Mouse (Mus musculus): ENCODE results near the gene Slc9a8. TPM values are rescaled to one million over a fixed set of nuclear protein-coding genes. Genes with fewer than 3 reads are reported as not detected.

Slc9a8 gene
- total and polyA plus RNA-seq, 2 experiments from 2014 or later = 10.7 to 51.5 TPM

GRCm38 (mm10) chr2:167506546-167507260, 85.2 kb downstream of the Slc9a8 start:
- DNase-seq (ENCODE audit: low spot score) = no peak
- no peak overlapping the region for H3K4me2 ChIP-seq (ENCODE audit: low read depth, low read length)
- TF ChIP-seq CTCF (IDR thresholded peaks at IDR 0.05; ENCODE audit: low read depth) (no peak), EP300 (IDR thresholded peaks at IDR 0.05; ENCODE audit: low read depth) (no peak)
- H3K9ac ChIP-seq (replicated peaks; ENCODE audit: low read depth, low read length) = no peak overlapping the region
- peaks cover 38% of the 10 kb centered on the region for H3K36me3 ChIP-seq (replicated peaks; ENCODE audit: control insufficient read depth, insufficient read depth, low read length)
- H3K27me3 ChIP-seq (ENCODE audit: control insufficient read depth, insufficient read depth, low read length) = no peaks in the 10 kb centered on the region
- no peak overlapping the region for H3K27ac ChIP-seq (ENCODE audit: low read depth)
- peaks cover 36% of the 10 kb centered on the region for H3K4me1 ChIP-seq (ENCODE audit: control insufficient read depth, insufficient read depth)
- ATAC-seq (ENCODE audit: insufficient read depth, low read depth) = no peak
- no peaks in the 10 kb centered on the region for H3K9me3 ChIP-seq (replicated peaks; ENCODE audit: control insufficient read depth, low read length)
- 90% methylated on average over 10 of the region's 10 CpGs for WGBS
- H3K4me3 ChIP-seq (ENCODE audit: low read depth, low read length) = no peak overlapping the region

GRCm38 (mm10) chr2:167507719-167508385, 86.3 kb downstream of the Slc9a8 start:
- no peak overlapping the region for H3K9ac ChIP-seq (replicated peaks; ENCODE audit: low read depth, low read length)
- ATAC-seq (ENCODE audit: insufficient read depth, low read depth) = no peak
- H3K4me2 ChIP-seq (ENCODE audit: low read depth, low read length) = no peak overlapping the region
- TF ChIP-seq EP300 (IDR thresholded peaks at IDR 0.05; ENCODE audit: low read depth) = no peak
- TF ChIP-seq CTCF (IDR thresholded peaks at IDR 0.05; ENCODE audit: low read depth) = no peak
- H3K27me3 ChIP-seq (ENCODE audit: control insufficient read depth, insufficient read depth, low read length) = no peaks in the 10 kb centered on the region
- 58% methylated on average over 3 of the region's 3 CpGs for WGBS
- peaks cover 50% of the 10 kb centered on the region for H3K36me3 ChIP-seq (replicated peaks; ENCODE audit: control insufficient read depth, insufficient read depth, low read length)
- H3K4me1 ChIP-seq (ENCODE audit: control insufficient read depth, insufficient read depth) = peaks cover 36% of the 10 kb centered on the region
- no peaks in the 10 kb centered on the region for H3K9me3 ChIP-seq (replicated peaks; ENCODE audit: control insufficient read depth, low read length)
- H3K27ac ChIP-seq (ENCODE audit: low read depth) = peak overlapping the region; percentile 21; the same call in 1 of the 2 replicates
- no peak overlapping the region for H3K4me3 ChIP-seq (ENCODE audit: low read depth, low read length)
- no peak for DNase-seq (ENCODE audit: low spot score)

- Histone ChIP-seq H3K4me1 (ENCODE audit: control insufficient read depth, insufficient read depth) (peaks cover 36% of the 10 kb centered on the region), H3K4me2 (ENCODE audit: low read depth, low read length) (no peak overlapping the region), H3K4me3 (ENCODE audit: low read depth, low read length) (no peak overlapping the region), H3K27me3 (ENCODE audit: control insufficient read depth, insufficient read depth, low read length) (no peaks in the 10 kb centered on the region), H3K9me3 (replicated peaks; ENCODE audit: control insufficient read depth, low read length) (no peaks in the 10 kb centered on the region), H3K27ac (ENCODE audit: low read depth) (no peak overlapping the region), H3K36me3 (replicated peaks; ENCODE audit: control insufficient read depth, insufficient read depth, low read length) (peaks cover 57% of the 10 kb centered on the region), H3K9ac (replicated peaks; ENCODE audit: low read depth, low read length) (no peak overlapping the region)
- no peak for ATAC-seq (ENCODE audit: insufficient read depth, low read depth)
- no peak for DNase-seq (ENCODE audit: low spot score)
- WGBS = 90% methylated on average over 4 of the region's 4 CpGs
- no peak for TF ChIP-seq CTCF (IDR thresholded peaks at IDR 0.05; ENCODE audit: low read depth)
- TF ChIP-seq EP300 (IDR thresholded peaks at IDR 0.05; ENCODE audit: low read depth) = no peak
Observed at GRCm38 (mm10) chr2:167508569-167508968, 87.1 kb downstream of the Slc9a8 start.

GRCm38 (mm10) chr2:167510485-167510884, 89.0 kb downstream of the Slc9a8 start:
- no peaks in the 10 kb centered on the region for H3K27me3 ChIP-seq (ENCODE audit: control insufficient read depth, insufficient read depth, low read length)
- H3K27ac ChIP-seq (ENCODE audit: low read depth) = peak overlapping the region; percentile 90
- peaks cover 21% of the 10 kb centered on the region for H3K4me1 ChIP-seq (ENCODE audit: control insufficient read depth, insufficient read depth)
- peak; percentile 47 for DNase-seq (ENCODE audit: low spot score)
- H3K36me3 ChIP-seq (replicated peaks; ENCODE audit: control insufficient read depth, insufficient read depth, low read length) = peaks cover 76% of the 10 kb centered on the region
- ATAC-seq (ENCODE audit: insufficient read depth, low read depth) = peak; percentile 79
- H3K4me3 ChIP-seq (ENCODE audit: low read depth, low read length) = no peak overlapping the region
- 23% methylated on average over 3 of the region's 3 CpGs for WGBS
- peak overlapping the region; percentile 24; the same call in 1 of the 2 replicates for H3K4me2 ChIP-seq (ENCODE audit: low read depth, low read length)
- peak overlapping the region; percentile 37; the same call in 1 of the 2 replicates for H3K9ac ChIP-seq (replicated peaks; ENCODE audit: low read depth, low read length)
- TF ChIP-seq CTCF (IDR thresholded peaks at IDR 0.05; ENCODE audit: low read depth) = no peak
- TF ChIP-seq EP300 (IDR thresholded peaks at IDR 0.05; ENCODE audit: low read depth) = no peak
- no peaks in the 10 kb centered on the region for H3K9me3 ChIP-seq (replicated peaks; ENCODE audit: control insufficient read depth, low read length)

- 89% methylated on average over 9 of the region's 9 CpGs for WGBS
- H3K4me1 ChIP-seq (ENCODE audit: control insufficient read depth, insufficient read depth) = peaks cover 11% of the 10 kb centered on the region
Observed at GRCm38 (mm10) chr2:167512365-167512764, 90.9 kb downstream of the Slc9a8 start.

More at GRCm38 (mm10) chr2:167512365-167512764, 90.9 kb downstream of the Slc9a8 start:
- Histone ChIP-seq H3K36me3 (replicated peaks; ENCODE audit: control insufficient read depth, insufficient read depth, low read length) (peaks cover 94% of the 10 kb centered on the region), H3K4me3 (ENCODE audit: low read depth, low read length) (no peak overlapping the region), H3K9ac (replicated peaks; ENCODE audit: low read depth, low read length) (no peak overlapping the region), H3K27me3 (ENCODE audit: control insufficient read depth, insufficient read depth, low read length) (no peaks in the 10 kb centered on the region), H3K9me3 (replicated peaks; ENCODE audit: control insufficient read depth, low read length) (no peaks in the 10 kb centered on the region), H3K4me2 (ENCODE audit: low read depth, low read length) (no peak overlapping the region), H3K27ac (ENCODE audit: low read depth) (no peak overlapping the region)
- ATAC-seq (ENCODE audit: insufficient read depth, low read depth) (no peak), DNase-seq (ENCODE audit: low spot score) (no peak)
- no peak for TF ChIP-seq CTCF (IDR thresholded peaks at IDR 0.05; ENCODE audit: low read depth)
